Mouse (Mus musculus): Measurements from ENCODE around the gene Accs. TPM values are rescaled to one million over a fixed set of nuclear protein-coding genes. Genes with fewer than 3 reads are reported as not detected.

The Accs gene
- polyA plus RNA-seq (2015; fragmentation: Nextera tagmentation; extraction: Ambion mirVana): 4.3 and 4.9 TPM in 2 replicates

DNA sequence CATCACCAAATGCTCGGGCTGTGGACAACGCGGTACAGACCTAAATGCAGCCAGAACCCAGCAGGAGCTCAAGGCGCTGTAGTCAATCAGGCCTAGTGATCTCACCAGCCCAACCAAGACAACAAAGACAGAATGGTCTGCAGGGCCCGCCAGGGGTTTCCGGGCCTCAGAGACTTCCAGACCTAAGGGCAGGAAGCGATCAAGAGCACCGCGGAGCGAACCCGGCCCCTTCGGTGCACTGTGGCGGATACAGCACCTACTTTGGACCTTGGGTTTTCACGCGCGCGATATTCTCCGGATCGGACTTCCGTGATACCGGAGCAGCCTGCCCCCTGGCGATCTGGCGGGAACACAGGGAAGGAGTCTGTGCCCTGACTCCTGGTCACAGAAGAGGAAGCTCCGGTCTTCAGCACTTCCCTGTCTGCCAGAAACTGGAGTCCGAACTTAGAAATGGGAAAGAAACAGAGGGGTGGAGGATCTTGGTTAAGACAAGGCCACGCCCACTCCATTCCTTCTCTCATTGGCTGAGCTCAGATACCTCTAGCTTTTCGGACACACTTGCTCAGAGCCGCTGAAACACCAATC, at the start of gene Accs:
Gene Accs, minus strand, starts transcription at position 439 of the 585 bp plus-strand sequence.

DNA sequence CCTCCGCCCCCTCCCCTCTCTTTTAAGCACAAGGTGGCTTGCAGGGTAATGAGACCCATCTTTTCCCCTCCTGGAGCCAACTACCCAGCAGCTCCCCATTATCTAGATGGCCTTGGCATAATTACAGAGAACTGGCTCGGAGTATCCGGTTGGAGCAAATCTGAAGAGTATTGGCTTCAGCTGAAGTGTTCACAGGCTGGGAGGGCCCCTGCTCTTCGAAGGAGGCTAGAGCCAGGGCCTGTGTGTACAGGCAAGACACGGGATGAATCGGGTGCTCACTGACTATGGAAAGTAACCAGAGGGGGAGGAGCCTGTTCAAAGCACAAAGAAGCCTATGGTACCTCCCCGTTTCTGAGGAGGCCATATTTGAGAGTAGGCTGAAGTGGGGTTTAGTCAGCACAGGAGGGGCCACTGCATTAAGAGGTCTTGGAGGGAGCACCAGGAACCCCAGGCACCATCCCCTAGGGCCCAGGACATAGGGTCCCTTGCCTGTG, 19.4 kb upstream of the Accs start, which contains the start of gene Accsl:
Gene Accsl, minus strand, starts transcription at position 51 of the 494 bp plus-strand sequence.

DNA sequence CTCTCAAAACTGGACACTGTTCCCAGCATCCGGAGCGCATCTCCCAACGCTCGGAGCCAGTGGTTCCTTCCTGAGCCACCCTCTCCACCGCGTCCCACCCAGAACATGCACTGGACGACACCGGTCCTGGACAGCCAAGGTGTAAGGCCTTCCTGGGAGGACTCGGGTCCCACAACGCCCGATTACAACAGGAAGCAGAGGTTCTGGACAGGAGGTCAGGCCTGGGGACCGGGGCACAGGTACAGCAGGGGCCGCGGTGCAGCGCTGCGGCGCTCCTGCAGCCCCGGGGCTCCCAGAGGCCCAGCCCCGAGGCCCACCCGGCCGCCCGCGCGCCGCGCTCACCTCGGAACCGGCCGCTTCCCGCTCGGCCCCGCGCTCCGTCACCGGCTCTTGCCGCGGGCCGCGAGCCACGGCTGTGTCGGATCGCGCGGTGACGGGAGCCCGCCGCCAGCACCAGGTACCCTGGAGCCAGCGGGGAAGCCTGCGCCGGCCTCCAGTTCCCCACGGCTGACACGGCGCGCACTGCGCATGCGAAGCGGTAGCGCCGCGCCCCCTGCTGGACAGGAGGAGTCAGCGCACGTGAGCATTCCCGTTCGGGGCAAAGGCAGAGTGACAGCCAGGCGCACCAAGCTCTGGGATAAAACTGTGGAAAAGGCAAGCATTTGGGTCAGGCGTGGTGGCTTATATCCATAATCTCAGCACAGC, 27.5 kb downstream of the Accs start, which contains the start of gene Ext2:
Gene Ext2, minus strand, starts transcription at position 524 of the 705 bp plus-strand sequence.

Other genes with a start within 250 kb of the Accs start
- gene Alx4, start 207.6 kb downstream of the Accs start, polyA plus RNA-seq (2015; fragmentation: Nextera tagmentation; extraction: Ambion mirVana): 0.18 and 0.23 TPM in 2 replicates
- 44.2 and 46.4 TPM in 2 replicates for gene Ext2, start 27.4 kb downstream of the Accs start, polyA plus RNA-seq (2015; fragmentation: Nextera tagmentation; extraction: Ambion mirVana)
- 0.26 and 0.74 TPM in 2 replicates for gene Accsl, start 19.2 kb upstream of the Accs start, polyA plus RNA-seq (2015; fragmentation: Nextera tagmentation; extraction: Ambion mirVana)
- gene Gm13889, start 107.3 kb upstream of the Accs start, polyA plus RNA-seq (2015; fragmentation: Nextera tagmentation; extraction: Ambion mirVana): 18.7 and 19.4 TPM in 2 replicates
- gene Gm27027, start 146.4 kb upstream of the Accs start, polyA plus RNA-seq (2015; fragmentation: Nextera tagmentation; extraction: Ambion mirVana): not detected in 2 replicates
- 103 TPM in 2 replicates for gene Alkbh3, start 160.9 kb upstream of the Accs start, polyA plus RNA-seq (2015; fragmentation: Nextera tagmentation; extraction: Ambion mirVana)